Mouse (Mus musculus): ENCODE results near the gene Etv4.

DNA sequence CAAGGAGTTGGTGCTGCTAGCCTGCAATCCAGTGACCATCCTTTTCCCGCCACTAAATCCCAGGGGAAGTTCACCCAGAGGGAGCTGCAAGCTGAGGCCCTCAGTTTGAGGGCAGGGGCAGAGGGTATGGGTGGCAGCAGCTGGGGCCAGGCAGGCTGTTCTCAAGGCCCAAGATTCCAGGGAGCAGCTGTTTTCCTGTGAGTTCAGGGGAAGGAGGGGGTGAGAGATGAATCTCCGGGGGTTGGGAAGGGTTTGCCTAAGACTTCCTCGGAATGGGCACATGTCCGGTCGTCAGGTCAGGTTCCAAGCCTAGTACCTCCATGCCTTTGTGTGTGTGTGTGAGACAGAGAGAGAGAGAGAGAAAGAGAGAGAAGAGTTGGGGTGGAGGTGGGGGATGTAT lies 13.1 kb downstream of the Etv4 start:
- TF ChIP-seq CTCF (conservative IDR thresholded peaks at IDR 0.05; ENCODE audit: low read length), result no peak
- no peak for TF ChIP-seq NANOG (IDR thresholded peaks at IDR 0.05; ENCODE audit: borderline replicate concordance, low read length)
- no peak for TF ChIP-seq POU5F1 (IDR thresholded peaks at IDR 0.05; ENCODE audit: borderline replicate concordance, low read length)

Measured in E14TG2a.4 (cell line).